Mouse (Mus musculus) embryonic fibroblast, embryonic 13.5 days (primary cell): ENCODE data around the gene Dennd2c. TPM values are rescaled to one million over a fixed set of nuclear protein-coding genes. Genes with fewer than 3 reads are reported as not detected.

Source experiments
- H3K27ac ChIP-seq: 2 replicates; pipeline ENCODE4 v1.5.1; 2012; ENCODE audit warnings: low read length, control low read depth, inconsistent platforms; ENCODE audit not compliant: insufficient read depth
- H3K4me1 ChIP-seq: 2 replicates; pipeline ENCODE4 v1.6.1; 2011; ENCODE audit warnings: low read length; ENCODE audit not compliant: control insufficient read depth, insufficient read depth
- H3K4me3 ChIP-seq: 2 replicates; pipeline ENCODE4 v1.5.1; 2011; ENCODE audit warnings: mild to moderate bottlenecking, control low read depth, low read length; ENCODE audit not compliant: insufficient read depth
- CTCF ChIP-seq: IDR thresholded peaks from 2 replicates; pipeline ENCODE4 v1.5.1; 2011; ENCODE audit warnings: mild to moderate bottlenecking, control low read depth, low read length, moderate library complexity, borderline replicate concordance; ENCODE audit not compliant: insufficient read depth
- POLR2A ChIP-seq: IDR thresholded peaks from 2 replicates; pipeline ENCODE4 v1.6.1; 2011; ENCODE audit warnings: low read depth, mild to moderate bottlenecking, control low read depth, low read length, moderate library complexity
- polyA plus RNA-seq: library from polyadenylated mRNA; stranded (reverse); fragments of >200 nt; gene quantifications from 2 replicates; pipeline ENCODE4 v1.2.4, GENCODE M21; 2011; ENCODE audit warnings: low read depth; ENCODE audit not compliant: missing spikeins, insufficient read length

The Dennd2c gene
- polyA plus RNA-seq, 1 experiment: 4.8 TPM

DNA sequence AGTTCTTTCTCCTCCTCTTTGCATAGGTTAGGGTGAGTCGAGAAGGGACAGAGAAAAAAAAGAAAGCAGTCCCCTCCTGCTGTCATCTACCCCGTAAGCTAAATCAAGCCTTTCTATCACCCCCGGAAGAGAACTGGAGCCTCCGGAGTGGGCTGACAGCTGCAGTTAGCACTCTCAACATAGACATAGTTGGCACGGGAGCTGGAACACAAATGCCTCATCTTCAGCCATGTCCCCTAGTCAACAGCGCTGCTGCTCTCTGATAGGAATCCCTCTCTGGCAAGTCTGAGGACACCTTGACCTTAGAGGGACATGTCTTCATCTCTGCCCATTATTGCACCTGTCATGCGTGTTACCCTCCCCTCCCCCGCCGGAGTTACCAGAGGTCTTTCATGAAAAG lies 23.1 kb upstream of the Dennd2c start:
- no peak overlapping the region for H3K27ac ChIP-seq
- H3K4me3 ChIP-seq: no peak overlapping the region
- no peak for TF ChIP-seq CTCF
- no peak for TF ChIP-seq POLR2A

DNA sequence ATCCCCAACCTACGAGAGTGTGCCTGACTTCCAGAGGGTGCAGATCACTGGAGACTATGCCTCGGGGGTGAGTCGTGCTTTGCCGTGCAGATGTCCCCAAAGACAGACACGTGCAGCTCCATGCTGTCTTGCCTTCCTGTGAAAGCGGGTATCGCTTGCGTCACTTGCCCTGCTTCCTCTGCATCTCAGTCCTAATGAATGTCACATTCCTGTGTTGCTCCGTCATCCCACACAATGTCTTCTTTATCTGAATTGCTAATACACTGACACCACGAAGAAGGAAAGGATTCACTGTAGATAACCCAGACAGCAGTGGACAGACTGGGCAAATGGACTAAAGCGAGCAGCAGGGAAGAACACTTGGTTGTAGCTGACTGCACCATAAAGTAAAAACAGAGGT lies 21.4 kb upstream of the Dennd2c start:
- TF ChIP-seq CTCF (no peak), POLR2A (no peak)
- Histone ChIP-seq H3K4me3 (no peak overlapping the region), H3K4me1 (no peaks in the 10 kb centered on the region), H3K27ac (no peak overlapping the region)

More for the DNA sequence above, 23.1 kb upstream of the Dennd2c start:
- H3K4me1 ChIP-seq: no peaks in the 10 kb centered on the region

DNA sequence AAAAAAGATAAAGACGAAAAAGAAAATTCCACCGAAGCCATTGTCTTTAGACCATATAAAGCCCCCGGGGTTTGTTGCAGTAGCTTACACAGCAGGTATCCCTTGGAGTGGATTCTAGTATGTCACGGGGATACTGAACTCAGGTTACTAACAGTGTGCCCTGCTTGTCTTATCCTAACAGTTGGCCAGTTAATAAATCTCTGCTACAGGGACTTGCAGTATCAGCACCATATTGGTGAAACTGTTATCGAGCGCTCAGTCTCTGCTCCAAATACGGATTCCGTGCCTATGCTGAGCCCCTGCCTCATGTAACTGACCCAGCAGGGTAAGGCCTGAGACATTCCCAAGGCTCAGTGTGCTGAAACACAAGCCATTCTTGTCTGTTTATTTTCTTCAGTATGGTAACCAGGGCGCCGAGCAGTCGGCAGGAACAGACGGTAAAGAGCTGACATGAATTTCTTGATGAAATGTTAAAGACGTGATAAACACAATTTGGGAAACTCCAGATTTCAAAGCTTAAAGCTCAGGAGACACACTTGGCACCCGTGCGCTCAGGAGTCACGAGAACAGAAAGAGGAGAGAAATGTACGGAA lies 20.4 kb upstream of the Dennd2c start:
- TF ChIP-seq POLR2A (no peak), CTCF (no peak)
- no peak overlapping the region for H3K4me3 ChIP-seq
- H3K4me1 ChIP-seq: no peaks in the 10 kb centered on the region
- no peak overlapping the region for H3K27ac ChIP-seq

DNA sequence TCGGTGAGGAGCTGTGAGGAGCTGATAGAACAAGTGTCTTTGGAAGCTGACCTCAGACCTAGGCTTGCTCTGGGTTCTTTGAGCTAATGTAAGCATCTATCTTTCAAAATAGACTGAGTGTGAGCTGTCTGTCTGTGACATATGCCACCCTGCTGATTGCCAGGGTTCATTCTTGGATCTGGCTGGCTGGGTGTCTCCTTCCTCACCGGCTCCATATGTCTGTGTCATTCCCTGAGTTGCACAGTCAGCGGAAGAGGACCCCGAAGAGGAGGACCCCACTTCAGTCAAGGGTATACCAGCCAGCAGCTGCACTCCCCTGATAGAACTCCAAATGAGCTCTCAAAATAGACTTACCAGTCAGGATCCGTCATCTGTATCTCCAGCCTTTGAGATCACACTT lies 19.6 kb upstream of the Dennd2c start:
- Histone ChIP-seq H3K4me3 (no peak overlapping the region), H3K4me1 (no peaks in the 10 kb centered on the region), H3K27ac (no peak overlapping the region)
- TF ChIP-seq POLR2A (no peak), CTCF (no peak)

DNA sequence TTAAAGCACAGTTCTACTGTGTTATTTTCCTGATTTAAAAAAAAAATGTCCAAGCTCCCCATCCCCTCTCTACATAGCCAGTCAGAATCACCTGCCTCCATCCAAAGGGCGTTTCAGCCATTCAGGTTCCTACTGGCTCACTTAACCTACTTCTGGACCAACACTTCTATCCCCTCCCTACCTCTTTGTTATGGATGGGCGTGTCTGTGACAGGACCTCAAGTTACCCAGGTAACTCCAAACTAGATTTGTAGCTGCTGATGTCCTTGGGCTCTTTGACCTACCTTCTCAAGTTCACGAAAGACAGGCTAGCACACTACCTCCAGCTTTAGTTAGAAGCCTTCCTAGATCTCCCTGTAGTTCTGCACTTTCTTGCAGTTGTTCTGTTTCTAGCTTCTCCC lies 16.4 kb upstream of the Dennd2c start:
- Histone ChIP-seq H3K27ac (no peak overlapping the region), H3K4me1 (no peaks in the 10 kb centered on the region), H3K4me3 (no peak overlapping the region)
- TF ChIP-seq POLR2A (no peak), CTCF (no peak)

DNA sequence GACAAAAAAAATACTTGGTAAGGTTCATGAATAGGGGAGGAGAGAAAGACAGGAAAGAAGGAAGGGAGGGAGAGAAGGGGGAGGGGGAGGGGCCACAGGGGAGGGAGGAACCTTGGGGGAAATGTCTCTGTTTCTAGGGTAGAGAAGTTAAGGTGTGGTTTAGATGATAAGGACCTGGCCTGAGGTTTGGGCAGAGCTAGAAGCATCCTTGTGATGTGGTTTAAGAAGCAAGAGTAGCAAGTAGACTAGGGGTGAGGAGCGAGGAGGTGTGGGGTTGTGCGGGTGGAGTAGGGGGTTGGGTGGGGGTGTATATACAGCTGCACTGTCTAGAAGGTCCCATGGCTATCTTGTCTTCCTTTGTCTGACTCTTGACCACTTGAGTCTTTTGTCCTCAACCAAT lies 10.7 kb upstream of the Dennd2c start:
- TF ChIP-seq POLR2A: no peak
- TF ChIP-seq CTCF: no peak
- Histone ChIP-seq H3K27ac (no peak overlapping the region), H3K4me3 (no peak overlapping the region), H3K4me1 (no peaks in the 10 kb centered on the region)

DNA sequence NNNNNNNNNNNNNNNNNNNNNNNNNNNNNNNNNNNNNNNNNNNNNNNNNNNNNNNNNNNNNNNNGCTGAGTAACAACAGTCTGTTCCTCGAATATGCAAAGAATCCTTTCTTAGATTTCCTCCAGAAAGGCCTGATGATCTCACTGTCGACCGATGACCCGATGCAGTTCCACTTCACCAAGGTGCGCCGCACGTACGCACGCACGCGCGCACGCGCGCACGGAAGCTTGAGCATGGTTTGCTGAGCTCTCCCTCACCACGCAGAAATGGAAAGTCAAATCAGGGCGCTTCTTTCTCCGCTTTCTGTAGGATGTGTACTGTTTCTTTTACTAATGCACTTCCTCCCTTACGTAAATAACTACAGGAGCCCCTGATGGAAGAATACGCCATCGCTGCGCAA lies 3.7 kb upstream of the Dennd2c start:
- Histone ChIP-seq H3K4me3 (no peak overlapping the region), H3K4me1 (no peaks in the 10 kb centered on the region), H3K27ac (no peak overlapping the region)
- TF ChIP-seq POLR2A (no peak), CTCF (no peak)

DNA sequence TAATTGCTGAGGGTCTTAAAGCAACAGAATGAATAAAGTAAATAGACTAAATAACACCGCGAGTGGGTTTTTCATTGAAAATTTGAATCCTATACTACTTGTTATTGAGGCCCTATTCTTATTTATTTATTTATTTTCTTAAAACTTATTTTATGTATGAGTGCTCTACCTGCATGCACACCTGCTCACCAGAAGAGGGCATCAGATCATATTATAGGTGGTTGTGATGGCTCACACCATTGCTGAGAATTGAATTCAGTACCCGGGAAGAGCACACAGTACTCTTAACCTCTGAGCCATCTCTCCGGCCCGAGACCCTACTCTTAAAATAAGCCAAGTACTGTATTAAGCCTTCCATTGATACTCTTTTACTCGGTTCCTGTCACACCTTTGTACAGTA lies 2.7 kb upstream of the Dennd2c start:
- TF ChIP-seq CTCF: no peak
- no peak for TF ChIP-seq POLR2A
- no peaks in the 10 kb centered on the region for H3K4me1 ChIP-seq
- no peak overlapping the region for H3K4me3 ChIP-seq

DNA sequence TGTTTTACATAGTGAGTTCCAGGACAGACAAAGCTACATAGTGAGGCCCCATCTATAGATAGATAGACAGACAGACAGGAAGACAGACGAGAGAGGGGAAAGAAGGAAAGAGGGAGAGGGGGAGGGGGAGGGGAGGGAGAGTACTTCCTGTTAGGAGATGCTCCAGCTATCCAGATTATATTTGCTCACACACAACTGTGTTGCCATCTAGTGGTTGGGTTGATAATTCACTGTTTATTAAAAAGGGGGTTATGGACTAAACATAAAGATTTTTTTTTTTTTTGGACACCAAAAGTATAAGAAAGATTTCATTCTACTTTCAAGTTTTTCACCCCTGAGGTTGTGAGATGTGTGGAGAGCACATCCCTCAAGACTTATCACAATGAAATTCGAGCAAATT lies 1.7 kb upstream of the Dennd2c start:
- Histone ChIP-seq H3K4me3 (no peak overlapping the region), H3K27ac (no peak overlapping the region), H3K4me1 (no peaks in the 10 kb centered on the region)
- TF ChIP-seq CTCF: no peak
- no peak for TF ChIP-seq POLR2A

More for the DNA sequence above, 2.7 kb upstream of the Dennd2c start:
- no peak overlapping the region for H3K27ac ChIP-seq

DNA sequence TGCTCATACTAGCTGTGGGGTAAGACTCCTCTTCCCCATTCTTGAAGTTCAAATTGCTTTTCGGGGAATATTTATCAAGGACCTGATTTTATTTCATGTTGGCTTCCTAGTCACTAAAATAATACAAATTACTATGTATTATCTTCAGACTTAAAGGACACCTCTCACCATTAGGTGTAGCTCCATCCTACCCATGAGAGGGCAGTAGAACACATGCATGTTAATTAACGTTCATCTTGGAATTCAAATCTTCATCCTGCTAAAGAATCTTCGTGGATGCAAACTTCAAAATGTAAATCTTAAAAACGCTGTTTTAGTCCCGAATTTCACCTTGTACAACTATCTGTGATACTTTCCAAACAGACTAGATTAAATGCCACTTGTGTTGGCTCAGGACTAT lies 1.2 kb upstream of the Dennd2c start:
- H3K27ac ChIP-seq: no peak overlapping the region
- TF ChIP-seq CTCF (no peak), POLR2A (no peak)
- H3K4me1 ChIP-seq: no peaks in the 10 kb centered on the region
- H3K4me3 ChIP-seq: no peak overlapping the region

DNA sequence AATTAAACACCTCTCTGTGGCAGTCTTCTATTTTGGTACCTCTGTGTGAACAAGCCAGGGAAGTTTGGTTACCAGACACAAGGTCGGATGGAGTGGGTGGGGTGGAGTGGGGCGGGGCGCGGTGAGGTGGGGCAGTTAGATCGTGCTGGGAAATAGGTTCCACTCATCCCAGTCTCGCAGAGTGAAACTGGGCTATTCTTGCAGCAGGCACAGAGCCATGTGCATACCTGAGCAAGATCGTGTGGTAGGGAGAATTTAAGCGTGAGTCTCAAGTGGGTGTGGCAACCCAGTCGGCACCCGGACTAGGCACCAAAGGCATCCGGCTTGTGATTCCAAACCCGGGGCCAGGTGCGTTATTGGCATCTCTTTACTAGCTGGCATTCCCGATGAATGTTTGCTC lies 495 bp upstream of the Dennd2c start:
- no peak overlapping the region for H3K27ac ChIP-seq
- H3K4me3 ChIP-seq: peak overlapping the region; percentile 52
- no peaks in the 10 kb centered on the region for H3K4me1 ChIP-seq
- TF ChIP-seq POLR2A: no peak
- no peak for TF ChIP-seq CTCF
